Mouse (Mus musculus): ENCODE data around the gene Adh7. TPM values are rescaled to one million over a fixed set of nuclear protein-coding genes. Genes with fewer than 3 reads are reported as not detected.

Adh7 gene
- polyA plus RNA-seq, 1 experiment: not detected

GRCm38 (mm10) chr3:138263154-138263930, 45.8 kb downstream of the Adh7 start:
- H3K4me3 ChIP-seq (replicated peaks; ENCODE audit: control insufficient read depth, low read depth, low read length): no peak overlapping the region
- TF ChIP-seq POLR2A (IDR thresholded peaks at IDR 0.05; ENCODE audit: borderline replicate concordance, control insufficient read depth, low read depth, low read length): no peak
- no peak overlapping the region for H3K27ac ChIP-seq (ENCODE audit: control insufficient read depth, insufficient read depth, low read depth, low read length, poor library complexity)
- WGBS: 71% methylated on average over 5 of the region's 5 CpGs
- no peaks in the 10 kb centered on the region for H3K4me1 ChIP-seq (ENCODE audit: control insufficient read depth, insufficient read depth, low read length)

GRCm38 (mm10) chr3:138264648-138265047, 47.1 kb downstream of the Adh7 start:
- H3K4me3 ChIP-seq (replicated peaks; ENCODE audit: control insufficient read depth, low read depth, low read length): no peak overlapping the region
- no peak for TF ChIP-seq CTCF (IDR thresholded peaks at IDR 0.05; ENCODE audit: control insufficient read depth, insufficient read depth, low read length)
- TF ChIP-seq POLR2A (IDR thresholded peaks at IDR 0.05; ENCODE audit: borderline replicate concordance, control insufficient read depth, low read depth, low read length): no peak
- no peaks in the 10 kb centered on the region for H3K4me1 ChIP-seq (ENCODE audit: control insufficient read depth, insufficient read depth, low read length)
- H3K27ac ChIP-seq (ENCODE audit: control insufficient read depth, insufficient read depth, low read depth, low read length, poor library complexity): no peak overlapping the region
- WGBS: 88% methylated on average over 3 of the region's 3 CpGs

- H3K27ac ChIP-seq (ENCODE audit: control insufficient read depth, insufficient read depth, low read depth, low read length, poor library complexity): no peak overlapping the region
- TF ChIP-seq CTCF (IDR thresholded peaks at IDR 0.05; ENCODE audit: control insufficient read depth, insufficient read depth, low read length) (no peak), POLR2A (IDR thresholded peaks at IDR 0.05; ENCODE audit: borderline replicate concordance, control insufficient read depth, low read depth, low read length) (no peak)
- WGBS: 48% methylated on average over 1 of the region's 1 CpGs
- H3K4me3 ChIP-seq (replicated peaks; ENCODE audit: control insufficient read depth, low read depth, low read length): no peak overlapping the region
- no peaks in the 10 kb centered on the region for H3K4me1 ChIP-seq (ENCODE audit: control insufficient read depth, insufficient read depth, low read length)
Observed at GRCm38 (mm10) chr3:138270507-138270906, 52.9 kb downstream of the Adh7 start.

- Histone ChIP-seq H3K4me3 (replicated peaks; ENCODE audit: control insufficient read depth, low read depth, low read length) (no peak overlapping the region), H3K4me1 (ENCODE audit: control insufficient read depth, insufficient read depth, low read length) (no peaks in the 10 kb centered on the region), H3K27ac (ENCODE audit: control insufficient read depth, insufficient read depth, low read depth, low read length, poor library complexity) (no peak overlapping the region)
- no peak for TF ChIP-seq POLR2A (IDR thresholded peaks at IDR 0.05; ENCODE audit: borderline replicate concordance, control insufficient read depth, low read depth, low read length)
- WGBS: 85% methylated on average over 2 of the region's 2 CpGs
Observed at GRCm38 (mm10) chr3:138271297-138271696, 53.7 kb downstream of the Adh7 start.

GRCm38 (mm10) chr3:138273080-138273479, 55.5 kb downstream of the Adh7 start:
- Histone ChIP-seq H3K27ac (ENCODE audit: control insufficient read depth, insufficient read depth, low read depth, low read length, poor library complexity) (no peak overlapping the region), H3K4me1 (ENCODE audit: control insufficient read depth, insufficient read depth, low read length) (no peaks in the 10 kb centered on the region), H3K4me3 (replicated peaks; ENCODE audit: control insufficient read depth, low read depth, low read length) (no peak overlapping the region)
- 82% methylated on average over 7 of the region's 7 CpGs for WGBS
- TF ChIP-seq CTCF (IDR thresholded peaks at IDR 0.05; ENCODE audit: control insufficient read depth, insufficient read depth, low read length) (no peak), POLR2A (IDR thresholded peaks at IDR 0.05; ENCODE audit: borderline replicate concordance, control insufficient read depth, low read depth, low read length) (no peak)

GRCm38 (mm10) chr3:138275100-138275499, 57.5 kb downstream of the Adh7 start:
- Histone ChIP-seq H3K4me3 (replicated peaks; ENCODE audit: control insufficient read depth, low read depth, low read length) (no peak overlapping the region), H3K4me1 (ENCODE audit: control insufficient read depth, insufficient read depth, low read length) (no peaks in the 10 kb centered on the region), H3K27ac (ENCODE audit: control insufficient read depth, insufficient read depth, low read depth, low read length, poor library complexity) (no peak overlapping the region)
- 70% methylated on average over 3 of the region's 3 CpGs for WGBS
- TF ChIP-seq POLR2A (IDR thresholded peaks at IDR 0.05; ENCODE audit: borderline replicate concordance, control insufficient read depth, low read depth, low read length) (no peak), CTCF (IDR thresholded peaks at IDR 0.05; ENCODE audit: control insufficient read depth, insufficient read depth, low read length) (no peak)

GRCm38 (mm10) chr3:138282556-138282955, 65.0 kb downstream of the Adh7 start:
- Histone ChIP-seq H3K27ac (ENCODE audit: control insufficient read depth, insufficient read depth, low read depth, low read length, poor library complexity) (no peak overlapping the region), H3K4me1 (ENCODE audit: control insufficient read depth, insufficient read depth, low read length) (no peaks in the 10 kb centered on the region), H3K4me3 (replicated peaks; ENCODE audit: control insufficient read depth, low read depth, low read length) (no peak overlapping the region)
- no peak for TF ChIP-seq POLR2A (IDR thresholded peaks at IDR 0.05; ENCODE audit: borderline replicate concordance, control insufficient read depth, low read depth, low read length)
- 88% methylated on average over 9 of the region's 9 CpGs for WGBS

Other genes starting within 250 kb of the Adh7 start
- 29.3 and 64.2 TPM in 2 replicates for gene Dapp1, start 236.2 kb upstream of the Adh7 start, polyA plus RNA-seq (2011; ENCODE audit: insufficient read depth, insufficient read length, low replicate concordance, missing spikeins)
- gene 1110002E22Rik, start 152.7 kb upstream of the Adh7 start, polyA plus RNA-seq (2011; ENCODE audit: insufficient read depth, insufficient read length, low replicate concordance, missing spikeins): not detected in 2 replicates
- not detected in 2 replicates for gene Gm5105, start 150.4 kb upstream of the Adh7 start, polyA plus RNA-seq (2011; ENCODE audit: insufficient read depth, insufficient read length, low replicate concordance, missing spikeins)
- gene Trmt10a, start 74.3 kb upstream of the Adh7 start, polyA plus RNA-seq (2011; ENCODE audit: insufficient read depth, insufficient read length, low replicate concordance, missing spikeins): 2.0 and 4.3 TPM in 2 replicates
- 0.82 and 0.97 TPM in 2 replicates for gene Mttp, start 72.8 kb upstream of the Adh7 start, polyA plus RNA-seq (2011; ENCODE audit: insufficient read depth, insufficient read length, low replicate concordance, missing spikeins)
- gene 4930579F01Rik, start 23.9 kb upstream of the Adh7 start, polyA plus RNA-seq (2011; ENCODE audit: insufficient read depth, insufficient read length, low replicate concordance, missing spikeins): not detected in 2 replicates
- gene Adh1, start 43.2 kb downstream of the Adh7 start, polyA plus RNA-seq (2011; ENCODE audit: insufficient read depth, insufficient read length, low replicate concordance, missing spikeins): 8.2 and 21.2 TPM in 2 replicates
- gene Adh6a, start 95.5 kb downstream of the Adh7 start, polyA plus RNA-seq (2011; ENCODE audit: insufficient read depth, insufficient read length, low replicate concordance, missing spikeins): not detected in 2 replicates
- 1.9 and 4.1 TPM in 2 replicates for gene Adh6b, start 124.0 kb downstream of the Adh7 start, polyA plus RNA-seq (2011; ENCODE audit: insufficient read depth, insufficient read length, low replicate concordance, missing spikeins)
- not detected in 2 replicates for gene Adh4, start 197.7 kb downstream of the Adh7 start, polyA plus RNA-seq (2011; ENCODE audit: insufficient read depth, insufficient read length, low replicate concordance, missing spikeins)
- gene Adh5, start 225.3 kb downstream of the Adh7 start, polyA plus RNA-seq (2011; ENCODE audit: insufficient read depth, insufficient read length, low replicate concordance, missing spikeins): 23.8 and 61.8 TPM in 2 replicates

Data from bone marrow, adult 2 months (tissue).